Mouse (Mus musculus): ENCODE data around the gene Lag3. TPM values are rescaled to one million over a fixed set of nuclear protein-coding genes. Genes with fewer than 3 reads are reported as not detected.

The Lag3 gene
- 1.9 and 2.1 TPM in 2 replicates for polyA plus RNA-seq (2016; fragmentation: Nextera tagmentation; extraction: Ambion mirVana)

- Histone ChIP-seq H3K4me2 (replicated peaks) (peak within 1 kb of the TSS; percentile 26; the same call in 1 of the 2 replicates), H3K4me3 (no peak within 1 kb of the TSS), H3K36me3 (peaks cover 21% of the 10 kb centered on the region), H3K4me1 (peaks cover 40% of the 10 kb centered on the region), H3K27ac (peak within 1 kb of the TSS; percentile 7; the same call in 1 of the 2 replicates), H3K9ac (peak within 1 kb of the TSS; percentile 43; the same call in 1 of the 2 replicates), H3K27me3 (peaks cover 20% of the 10 kb centered on the region), H3K9me3 (replicated peaks) (no peaks in the 10 kb centered on the region)
- no peak for ATAC-seq (ENCODE audit: low FRiP score)
- 23% methylated on average over 12 of the region's 13 CpGs for WGBS
Measured at GRCm38 (mm10) chr6:124911533-124912218, at the start of gene Lag3. Lag3 (minus strand) TSS chr6:124911705.

GRCm38 (mm10) chr6:124961021-124961420 lies 49.5 kb upstream of the Lag3 start:
- Histone ChIP-seq H3K4me1 (peaks cover 13% of the 10 kb centered on the region), H3K4me2 (replicated peaks) (no peak overlapping the region), H3K36me3 (peaks cover 53% of the 10 kb centered on the region), H3K27me3 (no peaks in the 10 kb centered on the region), H3K9ac (no peak overlapping the region), H3K4me3 (no peak overlapping the region), H3K9me3 (replicated peaks) (no peaks in the 10 kb centered on the region), H3K27ac (no peak overlapping the region)
- ATAC-seq (ENCODE audit: low FRiP score), result no peak
- WGBS, result 95% methylated on average over 12 of the region's 12 CpGs

GRCm38 (mm10) chr6:124959960-124960359 lies 48.5 kb upstream of the Lag3 start:
- Histone ChIP-seq H3K9ac (no peak overlapping the region), H3K4me1 (peaks cover 8% of the 10 kb centered on the region), H3K36me3 (peaks cover 62% of the 10 kb centered on the region), H3K4me2 (replicated peaks) (no peak overlapping the region), H3K9me3 (replicated peaks) (no peaks in the 10 kb centered on the region), H3K27ac (no peak overlapping the region), H3K4me3 (no peak overlapping the region), H3K27me3 (no peaks in the 10 kb centered on the region)
- 96% methylated on average over 13 of the region's 13 CpGs for WGBS
- ATAC-seq (ENCODE audit: low FRiP score), result no peak

DNA sequence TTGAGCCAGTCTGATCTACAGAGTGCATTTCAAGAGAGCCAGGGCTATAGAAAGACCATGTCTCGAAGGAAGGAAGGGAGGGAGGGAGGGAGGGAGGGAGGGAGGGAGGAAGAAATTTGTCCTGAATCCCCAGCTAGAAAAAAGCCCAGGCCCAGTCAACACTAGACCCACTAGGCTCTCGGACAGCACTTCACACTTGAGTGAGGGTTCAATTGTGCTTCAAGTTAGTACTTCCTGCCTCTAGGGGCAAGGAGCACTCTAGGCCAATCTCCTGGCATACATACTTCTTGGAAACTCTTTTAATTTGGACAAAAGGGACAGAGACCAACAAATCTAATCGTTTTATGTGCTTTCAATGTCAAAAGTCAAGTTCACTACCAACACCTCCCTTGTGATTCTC lies 46.6 kb upstream of the Lag3 start:
- WGBS, result 93% methylated on average over 3 of the region's 3 CpGs
- H3K4me3 ChIP-seq, result no peak overlapping the region

GRCm38 (mm10) chr6:124955212-124955611 lies 43.7 kb upstream of the Lag3 start:
- H3K9ac ChIP-seq, result no peak overlapping the region
- H3K27me3 ChIP-seq, result no peaks in the 10 kb centered on the region
- H3K9me3 ChIP-seq (replicated peaks), result 0 out of 2 replicates have a peak, but pooled peaks cover 5% of the 10 kb centered on the region
- no peak overlapping the region for H3K4me3 ChIP-seq
- 96% methylated on average over 4 of the region's 4 CpGs for WGBS
- H3K4me2 ChIP-seq (replicated peaks), result no peak overlapping the region
- no peak overlapping the region for H3K27ac ChIP-seq
- H3K36me3 ChIP-seq, result peaks cover 44% of the 10 kb centered on the region
- H3K4me1 ChIP-seq, result no peaks in the 10 kb centered on the region
- ATAC-seq (ENCODE audit: low FRiP score), result no peak

More for the DNA sequence above, 46.6 kb upstream of the Lag3 start:
- no peaks in the 10 kb centered on the region for H3K9me3 ChIP-seq (replicated peaks)
- H3K9ac ChIP-seq, result no peak overlapping the region
- no peaks in the 10 kb centered on the region for H3K27me3 ChIP-seq
- ATAC-seq (ENCODE audit: low FRiP score), result no peak
- H3K4me1 ChIP-seq, result no peaks in the 10 kb centered on the region
- no peak overlapping the region for H3K27ac ChIP-seq
- no peak overlapping the region for H3K4me2 ChIP-seq (replicated peaks)
- peaks cover 62% of the 10 kb centered on the region for H3K36me3 ChIP-seq

DNA sequence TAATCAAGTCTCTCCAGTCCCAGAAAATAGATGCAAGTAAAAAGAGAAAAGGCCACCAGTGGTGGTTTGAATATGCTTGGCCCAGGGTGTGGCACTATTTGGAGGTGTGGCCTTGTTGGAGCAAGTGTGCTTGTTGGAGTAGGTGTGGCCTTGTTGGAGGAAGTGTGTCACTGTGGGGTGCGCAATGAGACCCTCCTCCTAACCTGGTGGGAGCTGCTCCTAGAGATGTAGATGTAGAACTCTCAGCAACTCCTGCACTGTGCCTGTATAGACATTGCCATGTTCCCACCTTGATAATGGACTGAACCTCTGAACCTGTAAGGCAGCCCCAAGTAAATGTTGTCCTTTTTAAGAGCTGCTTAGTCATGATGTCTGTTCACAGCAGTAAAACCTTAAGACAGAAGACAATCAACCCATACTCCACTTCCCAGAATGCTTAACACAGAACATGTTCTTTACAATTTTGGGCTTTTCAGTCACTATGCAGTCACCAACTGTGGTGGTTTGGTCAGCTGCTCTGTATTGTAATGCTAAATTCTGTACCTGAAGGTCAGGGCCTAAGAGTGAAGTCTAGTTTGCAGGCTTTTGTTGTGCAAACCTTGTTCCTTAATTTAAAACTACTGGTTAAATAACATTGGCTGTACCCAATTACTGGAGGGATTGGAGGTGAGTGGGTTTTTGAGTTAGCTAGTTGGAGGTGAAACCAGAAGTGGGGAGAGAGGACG lies 42.6 kb upstream of the Lag3 start:
- Histone ChIP-seq H3K9ac (no peak overlapping the region), H3K27me3 (no peaks in the 10 kb centered on the region), H3K9me3 (replicated peaks) (0 out of 2 replicates have a peak, but pooled peaks cover 5% of the 10 kb centered on the region), H3K4me2 (replicated peaks) (no peak overlapping the region), H3K27ac (no peak overlapping the region), H3K4me3 (no peak overlapping the region), H3K36me3 (peaks cover 34% of the 10 kb centered on the region), H3K4me1 (no peaks in the 10 kb centered on the region)
- WGBS, result 90% methylated on average over 2 of the region's 2 CpGs
- no peak for ATAC-seq (ENCODE audit: low FRiP score)

- H3K4me2 ChIP-seq (replicated peaks), result no peak overlapping the region
- H3K4me3 ChIP-seq, result no peak overlapping the region
- no peaks in the 10 kb centered on the region for H3K27me3 ChIP-seq
- ATAC-seq (ENCODE audit: low FRiP score), result no peak
- peaks cover 13% of the 10 kb centered on the region for H3K36me3 ChIP-seq
- H3K4me1 ChIP-seq, result no peaks in the 10 kb centered on the region
- WGBS, result 93% methylated on average over 3 of the region's 3 CpGs
- H3K9ac ChIP-seq, result no peak overlapping the region
- no peak overlapping the region for H3K27ac ChIP-seq
- no peaks in the 10 kb centered on the region for H3K9me3 ChIP-seq (replicated peaks)
Measured at GRCm38 (mm10) chr6:124943526-124943925, 32.0 kb upstream of the Lag3 start.

- no peak overlapping the region for H3K27ac ChIP-seq
- H3K27me3 ChIP-seq, result no peaks in the 10 kb centered on the region
- ATAC-seq (ENCODE audit: low FRiP score), result no peak
- no peaks in the 10 kb centered on the region for H3K4me1 ChIP-seq
- no peak overlapping the region for H3K4me2 ChIP-seq (replicated peaks)
- H3K4me3 ChIP-seq, result no peak overlapping the region
- no peaks in the 10 kb centered on the region for H3K9me3 ChIP-seq (replicated peaks)
- peaks cover 26% of the 10 kb centered on the region for H3K36me3 ChIP-seq
- 95% methylated on average over 1 of the region's 1 CpGs for WGBS
- no peak overlapping the region for H3K9ac ChIP-seq
Measured at GRCm38 (mm10) chr6:124941679-124942078, 30.2 kb upstream of the Lag3 start.

- ATAC-seq (ENCODE audit: low FRiP score), result no peak
- peaks cover 57% of the 10 kb centered on the region for H3K36me3 ChIP-seq
- no peak overlapping the region for H3K4me2 ChIP-seq (replicated peaks)
- no peak overlapping the region for H3K27ac ChIP-seq
- H3K4me1 ChIP-seq, result no peaks in the 10 kb centered on the region
- no peak overlapping the region for H3K4me3 ChIP-seq
- no peaks in the 10 kb centered on the region for H3K27me3 ChIP-seq
- H3K9ac ChIP-seq, result no peak overlapping the region
- no peaks in the 10 kb centered on the region for H3K9me3 ChIP-seq (replicated peaks)
- WGBS, result 95% methylated on average over 7 of the region's 7 CpGs
Measured at GRCm38 (mm10) chr6:124938554-124938953, 27.0 kb upstream of the Lag3 start.

GRCm38 (mm10) chr6:124937493-124937892 lies 26.0 kb upstream of the Lag3 start:
- no peak for ATAC-seq (ENCODE audit: low FRiP score)
- no peak overlapping the region for H3K9ac ChIP-seq
- H3K9me3 ChIP-seq (replicated peaks), result no peaks in the 10 kb centered on the region
- no peak overlapping the region for H3K27ac ChIP-seq
- H3K4me2 ChIP-seq (replicated peaks), result no peak overlapping the region
- H3K36me3 ChIP-seq, result peaks cover 64% of the 10 kb centered on the region
- H3K4me1 ChIP-seq, result peaks cover 6% of the 10 kb centered on the region
- WGBS, result 94% methylated on average over 2 of the region's 2 CpGs
- no peak overlapping the region for H3K4me3 ChIP-seq
- H3K27me3 ChIP-seq, result no peaks in the 10 kb centered on the region

GRCm38 (mm10) chr6:124936681-124937080 lies 25.2 kb upstream of the Lag3 start:
- H3K27me3 ChIP-seq, result no peaks in the 10 kb centered on the region
- peaks cover 12% of the 10 kb centered on the region for H3K4me1 ChIP-seq
- 91% methylated on average over 1 of the region's 1 CpGs for WGBS
- ATAC-seq (ENCODE audit: low FRiP score), result no peak
- H3K36me3 ChIP-seq, result peaks cover 64% of the 10 kb centered on the region
- H3K27ac ChIP-seq, result no peak overlapping the region
- no peak overlapping the region for H3K9ac ChIP-seq
- H3K4me2 ChIP-seq (replicated peaks), result no peak overlapping the region
- no peak overlapping the region for H3K4me3 ChIP-seq
- no peaks in the 10 kb centered on the region for H3K9me3 ChIP-seq (replicated peaks)

GRCm38 (mm10) chr6:124934670-124935069 lies 23.2 kb upstream of the Lag3 start:
- Histone ChIP-seq H3K27me3 (no peaks in the 10 kb centered on the region), H3K36me3 (peaks cover 60% of the 10 kb centered on the region), H3K27ac (no peak overlapping the region), H3K9ac (no peak overlapping the region), H3K4me3 (no peak overlapping the region), H3K9me3 (replicated peaks) (no peaks in the 10 kb centered on the region), H3K4me1 (peaks cover 18% of the 10 kb centered on the region), H3K4me2 (replicated peaks) (no peak overlapping the region)
- WGBS, result 94% methylated on average over 7 of the region's 7 CpGs
- no peak for ATAC-seq (ENCODE audit: low FRiP score)
